Mouse (Mus musculus) CD8-positive naive resting alpha-beta T cell, adult 2 months (primary cell): ENCODE data around the gene Traf2.

Source experiments
- DNase-seq, 2 experiments: peaks; one replicate each; pipeline ENCODE4 v3.0.0; 2022; ENCODE audit warnings: low read depth in 2 of 2, low spot score in 2 of 2

The Traf2 gene

GRCm38 (mm10) chr2:25546811-25547491, at the start of gene Traf2:
Traf2 (minus strand) TSS chr2:25546940.
- peak; percentile 96 to 98 for DNase-seq

- DNase-seq = no peak
Observed at GRCm38 (mm10) chr2:25591863-25592262, 45.1 kb upstream of the Traf2 start.

GRCm38 (mm10) chr2:25588227-25588907, 41.6 kb upstream of the Traf2 start:
- no peak for DNase-seq

DNA sequence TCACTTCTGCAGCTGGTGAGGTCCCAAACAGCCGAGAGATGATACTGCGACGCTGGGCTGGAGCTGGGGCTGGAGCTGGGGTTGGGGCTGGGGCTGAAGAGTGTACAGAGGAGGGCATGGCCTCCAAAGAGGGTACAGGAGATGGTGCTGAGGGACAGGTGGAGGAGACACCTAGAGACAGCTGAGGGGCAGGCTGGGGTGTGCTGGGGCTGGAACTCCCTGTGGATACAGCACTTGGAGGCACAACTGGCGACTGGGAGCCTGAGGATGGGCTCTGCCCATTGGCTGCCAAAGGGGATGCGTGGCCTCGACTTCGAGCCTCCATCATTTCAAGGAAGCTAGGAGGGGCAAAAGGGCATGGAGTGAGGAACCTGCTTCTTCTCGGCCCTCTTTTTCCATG, 40.5 kb upstream of the Traf2 start:
- DNase-seq = no peak

DNA sequence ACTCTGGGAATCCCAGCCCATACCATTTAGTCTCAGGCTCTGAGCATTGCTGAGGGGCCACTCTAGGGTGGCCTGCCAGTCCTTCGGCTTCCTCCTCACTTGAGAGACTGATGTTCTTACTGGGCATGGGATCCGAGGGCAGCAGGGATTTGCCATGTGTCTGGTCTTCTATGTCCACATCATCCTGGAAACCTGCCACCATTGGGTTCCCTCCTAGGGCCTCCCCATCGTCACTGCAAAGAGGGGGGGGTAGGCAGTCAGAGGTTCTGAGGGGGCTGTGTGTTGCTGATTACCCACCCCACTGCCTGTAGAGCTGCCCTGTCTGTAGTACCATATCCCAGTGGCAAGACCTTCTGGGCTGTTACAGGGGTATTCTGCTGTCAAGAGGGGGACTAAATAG, 38.9 kb upstream of the Traf2 start:
- DNase-seq = no peak

DNA sequence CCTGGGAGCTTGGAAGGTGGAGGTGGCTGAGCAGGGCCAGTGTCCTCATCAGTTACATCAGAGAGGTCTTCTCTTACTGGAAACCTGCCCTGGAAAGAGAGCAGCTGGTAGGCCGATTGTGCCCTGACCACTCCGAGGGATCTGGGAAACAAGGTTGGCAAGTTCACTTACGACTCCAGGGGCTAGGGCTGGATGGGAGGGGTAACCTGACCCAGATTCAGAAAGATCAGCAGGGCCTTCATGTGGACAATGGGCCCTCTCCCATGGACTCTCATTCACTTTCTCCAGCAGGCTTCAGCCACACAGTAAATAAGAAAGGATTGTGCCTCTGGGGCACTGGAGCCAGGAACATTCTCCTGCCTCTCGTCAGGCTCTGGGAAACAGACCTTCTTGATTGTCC, 38.1 kb upstream of the Traf2 start:
- no peak for DNase-seq

GRCm38 (mm10) chr2:25584152-25584551, 37.4 kb upstream of the Traf2 start:
- DNase-seq = no peak

DNA sequence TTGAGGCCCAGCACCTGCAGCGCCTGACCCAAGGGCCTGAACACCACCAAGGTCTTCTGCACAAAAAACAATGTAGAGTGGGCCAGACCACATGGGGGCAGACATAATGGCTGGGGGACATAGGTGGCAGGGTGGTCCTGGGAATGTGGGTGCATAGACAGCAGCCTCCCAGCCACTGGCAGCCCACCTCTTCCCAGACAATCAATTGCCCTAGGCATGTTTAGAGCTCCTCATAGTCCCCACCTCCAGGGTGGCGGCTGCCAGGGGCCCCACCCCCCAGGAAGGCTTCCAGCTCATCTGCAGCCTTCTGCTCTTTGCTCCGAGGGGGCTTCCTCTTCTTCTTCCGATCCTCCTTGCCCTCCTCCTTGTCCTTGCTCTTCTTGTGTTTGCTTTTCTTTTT, 36.8 kb upstream of the Traf2 start:
- no peak for DNase-seq

DNA sequence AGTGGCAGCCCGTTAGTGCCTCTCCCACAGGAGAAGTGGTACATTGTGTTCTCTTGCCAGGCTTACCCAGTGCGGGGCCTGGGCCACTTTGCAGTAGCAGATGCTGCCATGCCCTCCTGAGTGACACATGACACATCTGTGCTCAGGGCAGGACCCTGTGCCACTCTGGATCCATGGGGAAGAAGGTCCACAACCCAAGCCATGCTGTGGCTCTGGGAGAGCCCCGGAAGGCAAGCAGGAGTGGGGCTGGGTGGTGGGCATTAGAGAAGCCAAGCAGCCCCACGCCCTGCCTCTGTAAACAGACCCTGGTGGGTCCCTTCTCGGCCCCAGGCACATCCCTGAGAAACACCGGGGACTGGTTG, 36.4 kb upstream of the Traf2 start:
- DNase-seq = no peak

DNA sequence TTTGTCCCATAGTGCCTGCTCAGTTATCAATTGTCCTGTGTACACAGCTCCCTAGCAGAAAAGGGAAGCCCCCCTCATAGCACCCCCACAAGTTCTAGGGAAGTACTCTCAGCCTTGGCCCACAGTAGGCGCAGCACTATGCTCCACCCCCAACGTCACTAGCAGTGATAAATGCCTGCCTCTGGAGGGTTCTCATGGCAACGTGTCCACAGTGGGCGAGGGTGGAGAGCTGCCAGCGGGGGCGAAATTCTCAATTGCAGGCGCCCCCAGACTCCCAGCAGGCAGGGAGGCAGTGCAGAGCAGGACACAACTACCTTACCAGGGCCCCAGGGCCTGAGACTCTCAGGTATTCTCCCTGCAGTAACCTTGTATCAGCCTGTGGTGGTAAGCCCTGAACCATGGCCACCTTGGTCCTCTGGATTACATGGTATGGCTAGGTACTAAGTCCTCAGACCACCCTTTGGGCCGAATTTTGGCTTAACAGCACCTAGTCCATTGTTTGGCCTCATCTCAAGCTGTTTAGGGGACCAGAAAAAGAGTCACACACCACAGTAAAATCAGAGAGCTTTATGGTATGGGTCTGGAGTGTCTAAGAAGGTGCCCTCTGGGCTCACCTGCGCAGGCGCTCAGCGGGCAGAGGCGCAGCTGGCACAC, 35.9 kb upstream of the Traf2 start:
- DNase-seq = no peak

DNA sequence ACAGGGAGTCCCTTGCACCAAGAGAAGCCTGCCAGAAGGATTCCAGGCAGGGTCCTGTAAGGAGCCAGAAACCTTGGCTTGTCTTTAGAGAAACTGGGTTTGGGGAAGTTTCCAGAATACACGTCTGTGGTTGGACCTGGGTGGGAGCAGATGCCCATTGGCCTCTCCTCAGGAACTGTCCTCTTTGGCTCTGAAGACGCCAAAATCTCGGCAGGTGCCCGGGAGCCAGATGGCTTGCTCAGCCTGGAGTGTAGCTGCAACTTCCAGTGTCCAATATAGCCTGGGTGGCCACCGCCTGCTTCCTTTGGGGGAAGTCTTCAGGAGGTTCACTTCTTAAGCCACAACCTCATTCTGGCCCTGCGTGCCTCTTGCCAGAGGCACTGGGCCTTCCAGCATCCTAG, 35.2 kb upstream of the Traf2 start:
- DNase-seq = no peak

DNA sequence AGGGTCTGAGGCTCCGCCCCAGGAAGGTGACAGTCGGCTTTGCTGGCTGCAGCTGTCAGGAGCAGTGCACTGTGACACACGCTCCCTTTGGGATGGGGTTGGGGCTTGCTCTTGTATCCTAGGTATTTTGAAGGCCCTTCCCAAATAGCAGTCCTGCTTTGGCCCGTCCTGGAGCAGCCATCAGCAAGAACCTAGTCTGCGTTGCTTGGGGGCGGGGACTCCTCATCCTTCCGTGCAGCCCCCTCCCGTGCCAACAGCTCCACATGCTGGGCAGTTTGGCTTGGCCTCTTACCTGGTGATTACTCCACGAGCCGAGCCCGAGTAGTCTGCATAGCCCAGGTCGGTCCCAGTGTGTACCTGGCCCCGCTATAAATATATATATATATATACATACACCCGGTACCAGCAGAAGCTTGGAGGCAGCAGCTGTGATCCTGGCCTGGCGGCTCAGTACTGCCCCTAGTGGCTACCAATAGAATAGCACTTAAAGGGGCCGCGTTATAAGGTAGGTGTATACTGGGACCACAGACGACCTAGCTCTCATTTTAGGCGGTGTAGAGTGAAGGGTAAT, 34.6 kb upstream of the Traf2 start, which contains the start of gene Ajm1:
Gene Ajm1, minus strand, starts transcription at position 464 of the 571 bp plus-strand sequence.
- peak; percentile 61 to 75 for DNase-seq

DNA sequence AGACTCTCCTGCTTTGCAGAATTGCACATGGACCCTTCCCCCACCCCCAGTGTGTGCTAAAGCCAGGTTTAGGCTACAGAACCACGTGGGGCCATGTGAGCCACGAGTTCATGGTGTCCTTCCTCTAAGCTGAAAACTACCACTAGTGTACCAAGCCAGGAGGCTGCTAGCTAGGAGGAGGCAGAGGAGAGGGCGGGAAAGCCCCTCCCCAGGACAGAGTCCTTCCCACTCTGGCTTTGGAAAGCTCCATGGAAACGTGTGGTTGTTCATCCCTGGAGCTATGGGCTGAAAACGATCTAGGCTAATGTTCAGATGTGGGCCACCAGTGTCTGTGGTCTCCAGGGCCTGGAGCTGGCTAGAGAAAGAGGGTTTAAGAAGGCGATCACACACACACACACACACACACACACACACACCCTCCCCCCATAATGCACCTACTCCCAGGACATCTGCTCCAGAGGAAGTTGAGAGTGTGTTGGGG, 33.9 kb upstream of the Traf2 start:
- no peak for DNase-seq

DNA sequence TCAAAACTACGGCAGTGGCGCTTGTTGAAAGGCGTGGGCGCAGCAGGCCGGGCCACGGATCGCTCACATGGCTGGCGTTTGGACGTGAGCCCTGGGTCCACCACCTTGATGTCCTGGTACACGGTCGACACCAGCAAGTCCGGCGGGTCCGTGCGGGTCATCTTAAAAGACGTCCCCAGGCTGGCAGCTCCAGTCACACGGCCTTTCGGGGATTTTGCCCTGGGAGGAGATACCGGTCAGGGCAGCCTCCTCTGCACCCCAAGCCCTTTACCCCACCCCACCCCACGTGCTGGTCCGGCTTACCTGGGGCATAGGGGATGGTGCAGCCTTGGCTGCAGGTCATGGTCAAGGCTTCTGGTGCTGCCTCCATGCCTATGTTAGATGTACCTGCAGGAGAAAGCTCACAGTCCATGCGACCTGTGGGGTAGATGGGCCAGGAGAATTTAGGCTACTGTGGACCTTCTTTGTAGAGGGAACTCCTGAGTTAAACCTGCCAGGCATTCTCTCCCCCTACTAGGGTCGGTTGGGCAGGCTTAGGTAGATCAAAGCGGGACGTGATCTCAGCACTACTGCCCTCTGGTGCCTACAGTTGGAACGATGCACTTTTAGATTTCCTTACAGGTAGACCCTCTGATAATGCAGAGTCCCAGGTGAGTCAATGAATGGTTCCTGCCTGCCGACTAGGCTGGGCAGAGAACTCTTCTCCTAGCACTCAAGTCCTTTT, 33.2 kb upstream of the Traf2 start:
- peak; percentile 54 to 70 for DNase-seq

DNA sequence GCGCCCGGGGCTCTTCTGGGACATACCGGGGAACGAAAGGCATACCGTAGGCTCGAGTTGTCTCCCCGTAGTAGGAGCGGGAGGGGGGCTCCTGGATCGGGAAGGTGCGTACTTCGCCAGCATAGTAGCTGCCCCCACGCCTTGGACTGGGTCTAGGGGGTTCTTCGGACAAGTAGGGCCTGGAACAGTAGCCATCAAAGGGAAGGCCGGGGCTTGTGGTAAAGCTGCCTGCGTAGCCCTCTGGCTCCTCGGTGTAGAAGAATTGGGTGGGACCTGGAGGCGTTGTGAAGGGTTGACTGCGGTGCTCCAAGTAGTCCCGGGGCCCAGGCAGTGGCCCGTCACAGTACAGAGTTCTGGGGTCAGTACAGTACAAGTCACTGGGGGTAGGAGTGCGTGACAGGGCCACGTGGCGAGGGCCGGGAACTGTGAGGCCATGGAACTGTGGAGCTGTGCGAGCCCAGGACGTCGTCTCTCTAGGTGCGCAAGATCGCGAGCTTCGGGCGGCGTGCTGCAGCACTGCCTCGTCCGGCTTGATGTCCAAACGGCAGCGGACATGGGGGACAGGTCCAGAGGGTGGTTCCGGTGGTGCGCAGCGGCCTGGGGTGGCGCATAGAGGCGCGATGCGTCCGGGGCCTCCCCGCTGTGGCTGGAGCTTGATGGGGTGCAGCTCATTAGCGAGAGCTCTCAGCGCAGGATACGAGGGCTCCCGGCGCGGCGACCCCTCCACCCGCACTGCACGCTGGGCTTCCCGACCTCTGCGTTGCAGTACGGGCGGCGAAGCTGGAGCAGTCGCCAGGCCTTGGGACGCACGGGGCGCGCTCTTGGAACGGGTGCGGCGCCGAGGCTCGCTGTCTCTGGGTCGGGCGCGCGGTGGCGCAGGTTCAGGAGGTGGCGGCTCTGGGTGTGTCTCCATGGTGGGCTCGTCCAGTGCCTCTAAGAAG, 32.3 kb upstream of the Traf2 start:
- no peak for DNase-seq

DNA sequence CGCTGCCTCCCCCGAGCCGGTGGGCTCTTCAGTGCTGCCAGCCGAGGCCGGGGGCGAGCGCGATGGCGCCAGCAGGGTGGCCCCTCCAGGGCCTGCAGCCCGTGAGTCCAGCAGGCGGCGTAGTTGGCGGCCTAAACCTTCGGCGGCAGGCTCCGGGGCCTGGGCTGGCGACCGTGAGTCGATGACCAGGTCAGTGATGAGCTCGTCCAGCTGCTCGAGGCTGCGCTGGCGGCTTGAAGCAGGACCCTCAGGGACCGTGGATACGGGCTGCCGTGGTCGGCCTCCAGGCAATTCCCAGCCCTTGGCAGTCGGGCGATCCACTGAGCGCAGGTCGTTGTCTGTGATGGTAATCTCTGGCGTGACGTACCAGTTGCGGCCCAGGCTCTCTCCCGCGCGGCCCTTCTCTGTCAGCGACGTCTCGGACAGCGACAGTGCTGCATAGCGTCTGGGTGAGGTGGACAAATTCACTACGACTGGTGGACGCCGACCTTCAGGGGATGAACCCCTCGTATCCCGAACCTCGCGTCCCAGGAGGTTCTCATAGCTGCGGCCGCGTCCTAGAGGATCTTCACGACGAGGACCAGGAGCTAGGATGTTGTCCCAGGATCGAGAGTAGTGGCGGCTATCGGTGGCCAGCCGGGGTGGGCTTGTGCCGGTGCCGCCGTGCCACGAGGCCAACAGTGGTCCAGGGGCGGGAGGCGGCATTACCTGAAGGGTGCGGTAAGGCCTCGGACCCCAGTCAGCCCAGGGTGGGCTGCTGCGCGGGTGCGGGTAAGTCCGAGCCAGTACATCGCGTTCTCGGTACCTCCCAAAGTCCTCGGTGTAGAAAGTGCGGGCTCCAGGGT, 31.4 kb upstream of the Traf2 start:
- DNase-seq = peak in 1 of 2 experiments; percentile 20

- DNase-seq = peak in 1 of 2 experiments; percentile 18
Observed at GRCm38 (mm10) chr2:25576965-25577891, 30.5 kb upstream of the Traf2 start.
